Mouse (Mus musculus) forebrain, embryonic 13.5 days (tissue): ENCODE measurements at regions not wholly inside any gene's neighbourhood (a gene's known extent, or its start where the extent isn't known, plus 50 kb on each side); places are given as distances from the start of the nearest gene placed in this dataset.

ENCODE experiments used
- ATAC-seq: fragments of 200-750 bp; cut with Nextera tagmentation; 2 replicates; pipeline ENCODE4 v1.8.0; 2017
- H3K27ac ChIP-seq: fragments of 300-500 bp; sonication (generic); 2 replicates; pipeline ENCODE4 v1.5.1; 2015; ENCODE audit warnings: inconsistent platforms, mild to moderate bottlenecking, moderate library complexity
- H3K27me3 ChIP-seq: fragments of 300-500 bp; sonication (generic); 2 replicates; pipeline ENCODE4 v1.6.1; 2015; ENCODE audit warnings: mild to moderate bottlenecking, inconsistent platforms
- H3K36me3 ChIP-seq: fragments of 300-500 bp; sonication (generic); 2 replicates; pipeline ENCODE4 v1.6.1; 2015; ENCODE audit warnings: mild to moderate bottlenecking, inconsistent platforms; ENCODE audit not compliant: poor library complexity, severe bottlenecking
- H3K4me1 ChIP-seq: fragments of 300-500 bp; sonication (generic); 2 replicates; pipeline ENCODE4 v1.6.1; 2015; ENCODE audit warnings: inconsistent platforms
- H3K4me2 ChIP-seq: fragments of 300-500 bp; sonication (generic); 2 replicates; pipeline ENCODE4 v1.6.1; 2015; ENCODE audit warnings: inconsistent platforms, mild to moderate bottlenecking, moderate library complexity
- H3K4me3 ChIP-seq: fragments of 300-500 bp; sonication (generic); 2 replicates; pipeline ENCODE4 v1.5.1; 2015; ENCODE audit warnings: mild to moderate bottlenecking, inconsistent platforms
- H3K9ac ChIP-seq: fragments of 300-500 bp; sonication (generic); 2 replicates; pipeline ENCODE4 v1.6.1; 2015; ENCODE audit warnings: mild to moderate bottlenecking, inconsistent platforms
- H3K9me3 ChIP-seq: fragments of 300-500 bp; sonication (generic); replicated peaks from 2 replicates; pipeline ENCODE4 v1.6.1; 2016; ENCODE audit warnings: inconsistent platforms
- WGBS: fragments of 180-500 bp; shearing (Covaris S2); methylation state at CpG from one replicate; pipeline ENCODE4 v1.1.7; 2015; 5-methylcytosine and 5-hydroxymethylcytosine counted together

DNA sequence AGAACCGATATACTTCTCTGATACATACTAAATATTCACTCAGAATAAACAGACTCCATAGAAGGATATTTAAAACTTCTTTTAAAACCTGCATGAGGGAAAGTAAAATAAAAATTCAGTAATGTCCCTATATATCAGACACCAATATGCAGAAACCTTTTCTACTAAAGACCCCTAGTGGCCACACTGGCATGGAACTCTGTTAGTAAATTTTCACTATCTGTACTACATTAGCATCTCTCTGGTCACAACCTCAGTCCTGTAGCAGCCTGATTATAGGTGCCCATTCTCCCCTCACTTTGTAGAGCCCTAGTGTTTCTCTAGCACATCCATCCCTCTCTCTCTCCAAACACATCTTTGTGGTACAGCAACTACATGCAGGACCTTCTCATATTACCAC, 970.3 kb downstream of the Cdh11 start:
- Histone ChIP-seq H3K27me3 (no peaks in the 10 kb centered on the region), H3K4me2 (no peak overlapping the region), H3K4me3 (no peak overlapping the region), H3K9me3 (no peaks in the 10 kb centered on the region), H3K27ac (no peak overlapping the region), H3K9ac (no peak overlapping the region), H3K4me1 (no peaks in the 10 kb centered on the region), H3K36me3 (no peaks in the 10 kb centered on the region)
- WGBS, result 96% methylated on average over 1 of the region's 1 CpGs
- ATAC-seq, result no peak

DNA sequence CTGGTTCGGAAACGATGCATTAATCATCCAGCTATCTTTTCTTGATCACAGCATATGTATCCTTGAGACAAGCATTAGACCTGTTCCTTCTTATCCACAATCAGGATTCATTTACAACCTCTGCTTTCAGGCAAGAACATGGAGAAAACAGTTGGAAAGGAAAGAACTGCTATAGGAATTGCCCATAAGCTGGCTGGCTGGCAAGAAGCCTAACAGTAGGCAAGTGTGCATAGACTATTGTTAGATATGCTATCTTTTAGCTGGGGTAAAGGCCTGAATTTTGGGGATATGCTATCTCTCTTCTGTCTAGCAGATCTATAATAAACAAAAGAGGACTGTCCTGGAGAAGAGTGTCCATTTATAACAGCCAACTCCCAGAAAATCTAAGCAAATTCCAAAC, 981.9 kb downstream of the Cdh11 start:
- Histone ChIP-seq H3K27me3 (no peaks in the 10 kb centered on the region), H3K4me2 (no peak overlapping the region), H3K9ac (no peak overlapping the region), H3K27ac (no peak overlapping the region), H3K4me1 (no peaks in the 10 kb centered on the region), H3K9me3 (no peaks in the 10 kb centered on the region), H3K36me3 (no peaks in the 10 kb centered on the region), H3K4me3 (no peak overlapping the region)
- no peak for ATAC-seq
- WGBS, result 88% methylated on average over 2 of the region's 2 CpGs

DNA sequence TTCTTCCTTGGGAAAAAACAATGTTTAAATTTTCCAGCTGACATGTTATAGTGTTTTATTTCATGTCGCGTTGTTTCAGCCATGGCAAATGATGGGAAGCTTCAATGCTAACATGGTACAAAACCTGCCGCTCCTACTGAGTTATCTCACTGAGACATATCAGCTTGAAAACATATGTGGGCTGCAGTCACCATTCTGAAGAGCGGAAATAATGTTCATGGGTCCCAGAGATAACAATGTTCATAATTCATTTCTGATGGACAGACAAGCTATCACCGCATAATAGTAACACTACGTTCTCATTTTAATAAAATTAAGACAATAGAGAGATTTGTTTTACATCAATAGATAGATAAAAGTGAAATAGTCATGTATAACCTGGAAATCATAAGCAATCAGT, 983.3 kb downstream of the Cdh11 start:
- no peak for ATAC-seq
- WGBS, result 91% methylated on average over 6 of the region's 6 CpGs
- H3K9me3 ChIP-seq, result no peaks in the 10 kb centered on the region
- no peak overlapping the region for H3K27ac ChIP-seq
- no peaks in the 10 kb centered on the region for H3K27me3 ChIP-seq
- no peak overlapping the region for H3K4me2 ChIP-seq
- no peaks in the 10 kb centered on the region for H3K4me1 ChIP-seq
- H3K9ac ChIP-seq, result no peak overlapping the region
- H3K36me3 ChIP-seq, result no peaks in the 10 kb centered on the region
- no peak overlapping the region for H3K4me3 ChIP-seq

DNA sequence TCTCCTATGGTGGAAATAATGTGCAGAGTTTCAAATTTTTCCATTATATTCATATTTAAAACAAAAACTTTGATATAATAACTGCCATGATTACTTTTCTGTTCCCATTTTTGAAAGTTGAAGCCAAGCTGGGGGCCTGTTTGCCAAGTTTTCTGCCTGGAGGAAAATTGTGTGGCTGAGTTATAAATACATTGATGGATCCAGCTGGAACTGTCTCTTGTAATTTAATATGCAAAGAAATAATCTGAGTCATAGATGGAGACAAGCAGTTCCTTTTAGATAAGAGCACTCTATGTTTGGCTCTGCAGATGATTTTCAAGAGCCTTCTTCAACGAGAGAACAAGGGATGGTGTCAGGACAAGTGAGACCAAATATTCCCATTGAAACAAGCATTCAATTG, 994.7 kb downstream of the Cdh11 start:
- no peaks in the 10 kb centered on the region for H3K27me3 ChIP-seq
- no peak overlapping the region for H3K4me3 ChIP-seq
- no peaks in the 10 kb centered on the region for H3K4me1 ChIP-seq
- H3K9ac ChIP-seq, result no peak overlapping the region
- H3K4me2 ChIP-seq, result no peak overlapping the region
- no peaks in the 10 kb centered on the region for H3K9me3 ChIP-seq
- WGBS, result 69% methylated on average over 1 of the region's 1 CpGs
- ATAC-seq, result no peak
- no peaks in the 10 kb centered on the region for H3K36me3 ChIP-seq
- H3K27ac ChIP-seq, result no peak overlapping the region

DNA sequence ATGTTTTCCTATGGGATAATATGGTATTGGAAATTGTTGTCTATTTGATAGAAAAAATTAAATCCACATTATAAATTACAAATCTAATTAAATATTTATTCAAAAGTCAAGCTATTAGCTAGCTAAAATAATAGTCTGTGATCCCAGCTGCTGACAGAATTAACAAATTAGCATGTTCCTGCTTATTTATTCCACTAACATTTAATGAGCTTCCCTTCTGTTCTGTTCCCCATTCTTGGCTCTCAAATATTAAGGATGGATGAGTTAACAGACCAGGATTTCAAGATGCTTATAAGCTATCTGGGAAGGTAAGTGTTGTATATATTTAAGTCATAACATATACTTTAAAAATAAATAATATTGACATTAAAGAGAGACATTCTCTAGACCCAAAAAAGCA, 998.6 kb downstream of the Cdh11 start:
- Histone ChIP-seq H3K4me2 (no peak overlapping the region), H3K4me3 (no peak overlapping the region), H3K36me3 (no peaks in the 10 kb centered on the region), H3K27ac (no peak overlapping the region), H3K27me3 (no peaks in the 10 kb centered on the region), H3K4me1 (no peaks in the 10 kb centered on the region), H3K9me3 (no peaks in the 10 kb centered on the region), H3K9ac (no peak overlapping the region)
- ATAC-seq, result no peak

DNA sequence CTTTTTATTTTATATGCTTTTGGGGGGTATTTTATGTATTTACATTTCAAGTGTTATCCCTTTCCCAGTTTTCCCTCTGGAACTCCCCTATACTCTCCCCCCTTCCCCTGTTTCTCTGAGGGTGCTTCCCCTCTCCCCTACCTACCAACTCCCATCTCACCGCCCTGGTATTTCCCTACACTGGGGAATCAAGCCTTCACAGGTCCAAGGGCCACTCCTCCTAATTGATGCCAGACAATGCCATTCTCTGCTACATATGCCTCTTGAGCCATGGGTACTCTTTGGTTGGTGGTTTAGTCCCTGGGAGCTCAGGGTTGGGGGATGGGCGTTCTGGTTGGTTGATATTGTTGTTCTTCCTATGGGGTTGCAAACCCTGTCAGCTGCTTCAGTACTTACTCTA, 1002.9 kb downstream of the Cdh11 start:
- ATAC-seq, result no peak
- 0 out of 2 replicates have a peak, but pooled peaks cover 4% of the 10 kb centered on the region for H3K4me1 ChIP-seq

DNA sequence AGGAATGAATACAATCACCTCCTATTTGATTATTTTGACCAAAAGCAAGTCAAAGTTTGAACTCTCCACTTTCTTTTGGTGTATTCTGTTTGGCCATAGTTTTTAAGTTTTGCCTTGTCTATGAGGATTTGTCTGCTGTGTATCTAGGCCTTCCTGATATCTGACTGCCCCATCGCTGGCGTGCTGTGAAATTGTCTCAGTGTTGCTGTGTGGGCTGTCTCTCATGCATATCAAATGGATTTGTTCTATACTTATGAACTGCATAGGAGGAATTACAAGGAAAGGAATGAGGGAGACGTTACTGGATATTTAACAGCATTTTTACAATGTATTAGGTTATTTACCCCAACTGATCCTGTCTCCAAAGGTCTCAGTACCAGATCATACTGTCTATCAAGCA, 1003.5 kb downstream of the Cdh11 start:
- 84% methylated on average over 3 of the region's 3 CpGs for WGBS

More for the DNA sequence above, 1002.9 kb downstream of the Cdh11 start:
- no peaks in the 10 kb centered on the region for H3K27me3 ChIP-seq
- no peaks in the 10 kb centered on the region for H3K36me3 ChIP-seq
- 73% methylated on average over 2 of the region's 2 CpGs for WGBS
- no peaks in the 10 kb centered on the region for H3K9me3 ChIP-seq
- H3K27ac ChIP-seq, result no peak overlapping the region
- no peak overlapping the region for H3K4me3 ChIP-seq
- no peak overlapping the region for H3K4me2 ChIP-seq
- no peak overlapping the region for H3K9ac ChIP-seq

DNA sequence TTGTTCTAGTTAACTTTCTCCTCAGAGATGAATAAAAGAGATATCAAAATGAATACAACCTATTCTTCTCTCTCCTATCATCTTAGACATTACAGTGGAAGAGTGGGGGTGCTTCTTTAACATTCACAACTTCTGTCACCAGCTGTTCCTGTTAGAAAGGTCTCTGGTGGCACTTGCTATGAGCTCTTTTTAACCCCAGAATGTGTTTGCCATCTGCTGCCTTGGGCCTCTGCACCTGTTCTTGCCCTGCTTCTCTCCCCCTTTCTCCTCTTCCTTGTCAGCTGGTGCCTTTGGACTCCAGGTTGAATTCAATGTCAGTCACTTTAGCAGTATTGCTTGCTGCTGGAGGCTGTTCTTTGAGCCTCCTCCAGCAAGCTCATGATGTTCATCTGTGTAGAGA, 1005.5 kb downstream of the Cdh11 start:
- Histone ChIP-seq H3K9ac (no peak overlapping the region), H3K27me3 (no peaks in the 10 kb centered on the region), H3K4me3 (no peak overlapping the region), H3K4me2 (no peak overlapping the region), H3K4me1 (0 out of 2 replicates have a peak, but pooled peaks cover 4% of the 10 kb centered on the region), H3K27ac (no peak overlapping the region), H3K36me3 (no peaks in the 10 kb centered on the region), H3K9me3 (no peaks in the 10 kb centered on the region)
- ATAC-seq, result peak; percentile 38; the same call in 1 of the 2 replicates

More for the DNA sequence above, 1003.5 kb downstream of the Cdh11 start:
- Histone ChIP-seq H3K36me3 (no peaks in the 10 kb centered on the region), H3K27me3 (no peaks in the 10 kb centered on the region), H3K4me3 (no peak overlapping the region), H3K4me1 (0 out of 2 replicates have a peak, but pooled peaks cover 4% of the 10 kb centered on the region), H3K4me2 (no peak overlapping the region), H3K9me3 (no peaks in the 10 kb centered on the region), H3K9ac (no peak overlapping the region), H3K27ac (no peak overlapping the region)
- no peak for ATAC-seq

DNA sequence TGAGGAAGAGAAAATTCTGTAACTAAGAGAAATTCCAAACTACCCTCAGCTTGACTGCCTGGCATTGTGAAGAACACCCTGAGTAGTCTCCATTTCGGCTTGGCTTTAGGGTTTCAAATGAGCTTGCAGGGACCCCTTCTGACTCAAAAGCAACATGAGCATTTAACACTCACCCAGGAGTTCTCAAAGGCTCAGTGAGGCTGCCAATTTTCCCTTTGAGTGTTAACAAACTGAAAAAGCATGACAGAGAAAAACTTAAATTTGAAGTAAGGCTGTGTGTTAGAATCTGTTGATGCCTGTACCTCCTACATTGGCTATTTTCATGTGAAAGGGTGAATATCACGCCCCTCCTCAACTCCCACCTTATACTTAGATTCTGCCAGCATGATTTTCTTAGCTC, 1017.9 kb downstream of the Cdh11 start:
- H3K4me3 ChIP-seq, result no peak overlapping the region
- no peaks in the 10 kb centered on the region for H3K4me1 ChIP-seq
- no peaks in the 10 kb centered on the region for H3K36me3 ChIP-seq
- 48% methylated on average over 2 of the region's 2 CpGs for WGBS
- no peak overlapping the region for H3K9ac ChIP-seq
- no peak overlapping the region for H3K4me2 ChIP-seq
- ATAC-seq, result no peak
- no peaks in the 10 kb centered on the region for H3K9me3 ChIP-seq
- H3K27ac ChIP-seq, result no peak overlapping the region
- H3K27me3 ChIP-seq, result no peaks in the 10 kb centered on the region
